In genomic region chr2:150812816-150813215, GRCm38 (mm10) we compare ENCODE assay signal across 14 mouse cellular contexts. TPM values are rescaled to one million over a fixed set of nuclear protein-coding genes. Genes with fewer than 3 reads are reported as not detected.
DNase-seq lines count a peak whose midpoint lies in the region; TF ChIP-seq lines count a peak whose summit lies in the region.
"Had no signal": no experiment of that assay in that cellular context is flagged by ENCODE, and none has a peak within 500 bp of the region (broad histone marks: within the 10 kb centered on the region; RNA-seq: fewer than 3 reads in every experiment).

No protein-coding gene starts in this region.

- WGBS in lung, adult 2 months: 98% methylated on average over 6 of the region's 6 CpGs

- H3K4me3 ChIP-seq in lung, adult 2 months (replicated peaks; ENCODE audit: extremely low read depth, low read depth, low read length): no peak overlapping the region
- no peak overlapping the region for H3K4me3 ChIP-seq in left cerebral cortex, adult 2 months

- DNase-seq in fat pad, adult 2 months (ENCODE audit: extremely low read depth, low read depth, low spot score): peak; percentile 97
- DNase-seq in gonadal fat pad, adult 2 months (ENCODE audit: low read depth): peak; percentile 99
- DNase-seq in lung, adult 2 months: no peak
- DNase-seq in left cerebral cortex, adult 2 months (ENCODE audit: extremely low spot score in 1 of 2, low spot score in 2 of 2): no peak
- DNase-seq: adrenal gland, adult 2 months; adrenal gland, adult 8-10 months; adrenal gland, postnatal 10 days; adrenal gland, postnatal 14 days; adrenal gland, postnatal 25 days; adrenal gland, postnatal 36 days; B cell, adult 2 months; cerebellum, adult 11 months; cerebellum, adult 11-12 months; cerebellum, adult 18-20 months had no signal

- H3K27ac ChIP-seq in left cerebral cortex, adult 2 months: no peak overlapping the region

- intact Hi-C loops in left cerebral cortex, adult 2 months (cut with DNase I): no loop called here

- TF ChIP-seq POLR2A in lung, adult 2 months (IDR thresholded peaks at IDR 0.05; ENCODE audit: borderline replicate concordance, extremely low read depth, low read depth, low read length): no peak

- H3K4me1 ChIP-seq in lung, adult 2 months (ENCODE audit: control insufficient read depth, insufficient read depth, low read length): no peaks in the 10 kb centered on the region

- no peak for TF ChIP-seq CTCF in lung, adult 2 months (IDR thresholded peaks at IDR 0.05; ENCODE audit: insufficient read depth, low read length)
- TF ChIP-seq CTCF in left cerebral cortex, adult 2 months (IDR thresholded peaks at IDR 0.05): no peak

RNA-seq across cellular contexts. Expression of gene Pygb, which starts 26.3 kb away (rescaled TPM):
- polyA plus RNA-seq in gonadal fat pad, adult 2 months (2012; rRNA removed): 110 and 124 TPM in 2 replicates
- polyA plus RNA-seq in lung, adult 2 months (2012; rRNA removed): 52.1 and 56.4 TPM in 2 replicates
- 100 to 1,000 TPM; 126 to 127 TPM for total RNA-seq in left cerebral cortex, adult 2 months (2021)

Comparison
In these comparisons a context has a peak if more than half of its experiments do, and no peak if none do; other contexts are left out.
1. DNase-seq: peak in fat pad, adult 2 months (single experiment) and gonadal fat pad, adult 2 months (single experiment); none in lung, adult 2 months (single experiment) and left cerebral cortex, adult 2 months (0 of 2).